Mouse (Mus musculus) mesoderm, embryonic 11.5 days (tissue): ENCODE measurements around the gene Srcin1.

Experiments
- DNase-seq: peaks from one replicate; pipeline ENCODE4 v3.0.0-alpha.2; 2012; ENCODE audit warnings: low read depth, low spot score

Gene Srcin1

GRCm38 (mm10) chr11:97556569-97557408 is 19.2 kb downstream of the Srcin1 start:
- peak; percentile 52 for DNase-seq

- no peak for DNase-seq
Observed at GRCm38 (mm10) chr11:97555144-97555543, 20.8 kb downstream of the Srcin1 start.

GRCm38 (mm10) chr11:97552151-97552550 is 23.8 kb downstream of the Srcin1 start:
- no peak for DNase-seq

- DNase-seq: no peak
Observed at GRCm38 (mm10) chr11:97548757-97549156, 27.2 kb downstream of the Srcin1 start.

- DNase-seq: no peak
Observed at GRCm38 (mm10) chr11:97547957-97548706, 27.9 kb downstream of the Srcin1 start.

GRCm38 (mm10) chr11:97546804-97547411 is 29.1 kb downstream of the Srcin1 start:
- peak; percentile 54 for DNase-seq

GRCm38 (mm10) chr11:97545808-97546560 is 30.0 kb downstream of the Srcin1 start:
- DNase-seq: no peak

- DNase-seq: no peak
Observed at GRCm38 (mm10) chr11:97543883-97544282, 32.1 kb downstream of the Srcin1 start.

- no peak for DNase-seq
Observed at GRCm38 (mm10) chr11:97543181-97543733, 32.7 kb downstream of the Srcin1 start.

GRCm38 (mm10) chr11:97542171-97543150 is 33.5 kb downstream of the Srcin1 start:
- DNase-seq: no peak

- no peak for DNase-seq
Observed at GRCm38 (mm10) chr11:97540604-97541003, 35.4 kb downstream of the Srcin1 start.

GRCm38 (mm10) chr11:97540136-97540535 is 35.9 kb downstream of the Srcin1 start:
- DNase-seq: no peak

- DNase-seq: no peak
Observed at GRCm38 (mm10) chr11:97539622-97540021, 36.4 kb downstream of the Srcin1 start.

GRCm38 (mm10) chr11:97537580-97538089 is 38.4 kb downstream of the Srcin1 start:
- DNase-seq: no peak

- DNase-seq: no peak
Observed at GRCm38 (mm10) chr11:97536835-97537579, 39.0 kb downstream of the Srcin1 start.

- DNase-seq: no peak
Observed at GRCm38 (mm10) chr11:97536083-97536747, 39.8 kb downstream of the Srcin1 start.

GRCm38 (mm10) chr11:97535660-97536059 is 40.3 kb downstream of the Srcin1 start:
- no peak for DNase-seq

GRCm38 (mm10) chr11:97535308-97535630 is 40.7 kb downstream of the Srcin1 start:
- DNase-seq: no peak
